Mouse (Mus musculus): Measurements from ENCODE around the gene Nacc2. TPM values are rescaled to one million over a fixed set of nuclear protein-coding genes. Genes with fewer than 3 reads are reported as not detected.
A peak's percentile ranks its signal among the peaks of the same experiment; 100 is the strongest.

Gene Nacc2
- polyA plus RNA-seq, 1 experiment from 2014 or later: 37.0 TPM

GRCm38 (mm10) chr2:26140292-26140819, 17.3 kb upstream of the Nacc2 start:
- in situ Hi-C loops (cut with MboI; ENCODE audit: low pct_unique_long_range_greater_than_20kb): loop anchor here (5.0 to 10.0 kb wide), 3 partner anchors 78 to 306 kb away; no protein-coding TSS in a partner anchor
- ATAC-seq (peak; percentile 80), DNase-seq (ENCODE audit: low read depth, low spot score) (peak; percentile 94)
- H3K27me3 ChIP-seq: no peaks in the 10 kb centered on the region
- TF ChIP-seq CTCF (IDR thresholded peaks at IDR 0.05): no peak
- ChIA-PET CTCF (interaction anchor here (1.0 to 2.1 kb wide), 5 partner anchors 20 to 115 kb away, joined by 3 to 15 read pairs (median 3); no protein-coding TSS in a partner anchor), POLR2A (interaction anchor here (1.0 to 1.8 kb wide), 5 partner anchors 19 to 114 kb away, joined by 3 to 6 read pairs (median 5); no protein-coding TSS in a partner anchor)

- CTCF ChIA-PET: interaction anchor here (1.0 to 2.1 kb wide), 4 partner anchors 19 to 114 kb away, joined by 3 to 15 read pairs (median 3); no protein-coding TSS in a partner anchor
- ATAC-seq: peak; percentile 36
- in situ Hi-C loops (cut with MboI; ENCODE audit: low pct_unique_long_range_greater_than_20kb): loop anchor here (5.0 to 10.0 kb wide), 3 partner anchors 77 to 305 kb away; no protein-coding TSS in a partner anchor
- H3K27me3 ChIP-seq: no peaks in the 10 kb centered on the region
- no peak for DNase-seq (ENCODE audit: low read depth, low spot score)
- POLR2A ChIA-PET: interaction anchor here (0.7 to 1.8 kb wide), 7 partner anchors 48 to 137 kb away, joined by 3 to 6 read pairs (median 3); no protein-coding TSS in a partner anchor
- no peak for TF ChIP-seq CTCF (IDR thresholded peaks at IDR 0.05)
Measured at GRCm38 (mm10) chr2:26139545-26140206, 16.7 kb upstream of the Nacc2 start.

- H3K27me3 ChIP-seq: no peaks in the 10 kb centered on the region
- in situ Hi-C loops (cut with MboI; ENCODE audit: low pct_unique_long_range_greater_than_20kb): no loop called here
- POLR2A ChIA-PET: interaction anchor here (0.7 to 1.8 kb wide), 5 partner anchors 71 to 138 kb away, joined by 3 to 6 read pairs (median 3); no protein-coding TSS in a partner anchor
- ATAC-seq: no peak
- DNase-seq (ENCODE audit: low read depth, low spot score): no peak
- CTCF ChIA-PET: no interaction called here
- TF ChIP-seq CTCF (IDR thresholded peaks at IDR 0.05): no peak
Measured at GRCm38 (mm10) chr2:26139034-26139544, 16.1 kb upstream of the Nacc2 start.

- POLR2A ChIA-PET: interaction anchor here (0.7 to 1.8 kb wide), 3 partner anchors 70 to 71 kb away, joined by 3 to 6 read pairs (median 3); no protein-coding TSS in a partner anchor
- CTCF ChIA-PET: no interaction called here
- in situ Hi-C loops (cut with MboI; ENCODE audit: low pct_unique_long_range_greater_than_20kb): no loop called here
- no peak for TF ChIP-seq CTCF (IDR thresholded peaks at IDR 0.05)
- H3K27me3 ChIP-seq: no peaks in the 10 kb centered on the region
- ATAC-seq: no peak
- no peak for DNase-seq (ENCODE audit: low read depth, low spot score)
Measured at GRCm38 (mm10) chr2:26138252-26139033, 15.4 kb upstream of the Nacc2 start.

GRCm38 (mm10) chr2:26134591-26134990, 11.6 kb upstream of the Nacc2 start:
- CTCF ChIA-PET: interaction anchor here (1.4 to 2.0 kb wide), 3 partner anchors 10 to 80 kb away, joined by 3 to 6 read pairs (median 5); no protein-coding TSS in a partner anchor
- DNase-seq (ENCODE audit: low read depth, low spot score) (no peak), ATAC-seq (no peak)
- in situ Hi-C loops (cut with MboI; ENCODE audit: low pct_unique_long_range_greater_than_20kb): no loop called here
- no peaks in the 10 kb centered on the region for H3K27me3 ChIP-seq
- POLR2A ChIA-PET: interaction anchor here (1.0 to 1.3 kb wide), 2 partner anchors 10 to 13 kb away, joined by 3 read pairs; no protein-coding TSS in a partner anchor
- TF ChIP-seq CTCF (IDR thresholded peaks at IDR 0.05): no peak

GRCm38 (mm10) chr2:26132628-26133551, 9.9 kb upstream of the Nacc2 start:
- ChIA-PET CTCF (interaction anchor here (0.8 to 2.6 kb wide), 8 partner anchors 9 to 108 kb away, joined by 3 to 17 read pairs (median 4); no protein-coding TSS in a partner anchor), POLR2A (interaction anchor here (0.9 to 2.1 kb wide), 5 partner anchors 9 to 150 kb away, joined by 3 to 5 read pairs (median 3); partner anchors contain the start of genes Camsap1 and Nacc2)
- no peak for TF ChIP-seq CTCF (IDR thresholded peaks at IDR 0.05)
- in situ Hi-C loops (cut with MboI; ENCODE audit: low pct_unique_long_range_greater_than_20kb): no loop called here
- H3K27me3 ChIP-seq: no peaks in the 10 kb centered on the region
- ATAC-seq (peak; percentile 83), DNase-seq (ENCODE audit: low read depth, low spot score) (peak; percentile 79)

GRCm38 (mm10) chr2:26131327-26131726, 8.3 kb upstream of the Nacc2 start:
- ATAC-seq (no peak), DNase-seq (ENCODE audit: low read depth, low spot score) (no peak)
- in situ Hi-C loops (cut with MboI; ENCODE audit: low pct_unique_long_range_greater_than_20kb): no loop called here
- POLR2A ChIA-PET: interaction anchor here (2.1 kb wide), 1 partner anchor 148 kb away, joined by 5 read pairs; the partner anchor contains the start of gene Camsap1
- H3K27me3 ChIP-seq: no peaks in the 10 kb centered on the region
- TF ChIP-seq CTCF (IDR thresholded peaks at IDR 0.05): no peak
- CTCF ChIA-PET: interaction anchor here (1.4 to 2.6 kb wide), 2 partner anchors 12 to 77 kb away, joined by 4 to 17 read pairs; no protein-coding TSS in a partner anchor

- POLR2A ChIA-PET: no interaction called here
- H3K27me3 ChIP-seq: no peaks in the 10 kb centered on the region
- ATAC-seq (no peak), DNase-seq (ENCODE audit: low read depth, low spot score) (no peak)
- TF ChIP-seq CTCF (IDR thresholded peaks at IDR 0.05): no peak
- in situ Hi-C loops (cut with MboI; ENCODE audit: low pct_unique_long_range_greater_than_20kb): no loop called here
- CTCF ChIA-PET: no interaction called here
Measured at GRCm38 (mm10) chr2:26129962-26130361, 6.9 kb upstream of the Nacc2 start.

GRCm38 (mm10) chr2:26129346-26129745, 6.3 kb upstream of the Nacc2 start:
- ChIA-PET CTCF (no interaction called here), POLR2A (no interaction called here)
- DNase-seq (ENCODE audit: low read depth, low spot score) (no peak), ATAC-seq (no peak)
- no peaks in the 10 kb centered on the region for H3K27me3 ChIP-seq
- in situ Hi-C loops (cut with MboI; ENCODE audit: low pct_unique_long_range_greater_than_20kb): no loop called here
- TF ChIP-seq CTCF (IDR thresholded peaks at IDR 0.05): no peak

All from Patski (cell line).